Mouse (Mus musculus) gastrocnemius, adult 2 months (tissue): ENCODE measurements around the gene Hnf1a. TPM values are rescaled to one million over a fixed set of nuclear protein-coding genes. Genes with fewer than 3 reads are reported as not detected.
"Not testable (repeated sequence)": the region's sequence is repeated elsewhere in the genome, so short reads cannot be mapped to it uniquely, and the experiment has no call there.

Experiments
- DNase-seq: peaks from one replicate; pipeline ENCODE4 v3.0.0; 2022
- H3K27ac ChIP-seq: fragments of 200-600 bp; 2 replicates; pipeline ENCODE4 v1.8.1; 2022; ENCODE audit warnings: mild to moderate bottlenecking
- H3K4me3 ChIP-seq: fragments of 200-600 bp; 2 replicates; pipeline ENCODE4 v1.8.1; 2022; ENCODE audit warnings: mild to moderate bottlenecking, moderate library complexity
- CTCF ChIP-seq: fragments of 200-600 bp; IDR thresholded peaks from 2 replicates; pipeline ENCODE4 v1.8.1; 2022; ENCODE audit warnings: antibody characterized with exemption, mild to moderate bottlenecking, moderate library complexity
- intact Hi-C: fragments of 180-260 bp; cut with DNase I; formaldehyde crosslinking; loops from one replicate; pipeline ENCODE4 v1.15.1; 2025
- total RNA-seq, 2 experiments: library from RNA; stranded (reverse); gene quantifications; 2 replicates each; pipeline ENCODE4 v1.2.3; 2021

Gene Hnf1a
- total RNA-seq, 2 experiments from 2014 or later: not detected

GRCm38 (mm10) chr5:114950669-114951068, 20.2 kb downstream of the Hnf1a start:
- Histone ChIP-seq H3K4me3 (no peak overlapping the region), H3K27ac (no peak overlapping the region)
- intact Hi-C loops: no loop called here
- TF ChIP-seq CTCF: no peak
- no peak for DNase-seq

- Histone ChIP-seq H3K4me3 (no peak overlapping the region), H3K27ac (no peak overlapping the region)
- DNase-seq: no peak
- TF ChIP-seq CTCF: no peak
- intact Hi-C loops: no loop called here
Observed at GRCm38 (mm10) chr5:114949812-114950211, 21.1 kb downstream of the Hnf1a start.

- H3K27ac ChIP-seq: no peak overlapping the region
- intact Hi-C loops: no loop called here
- H3K4me3 ChIP-seq: no peak overlapping the region
- DNase-seq: no peak
- TF ChIP-seq CTCF: no peak
Observed at GRCm38 (mm10) chr5:114949316-114949715, 21.6 kb downstream of the Hnf1a start.

- intact Hi-C loops: no loop called here
- no peak for DNase-seq
- Histone ChIP-seq H3K27ac (no peak overlapping the region), H3K4me3 (no peak overlapping the region)
- TF ChIP-seq CTCF: no peak
Observed at GRCm38 (mm10) chr5:114948891-114949290, 22.0 kb downstream of the Hnf1a start.

GRCm38 (mm10) chr5:114945072-114945471, 25.8 kb downstream of the Hnf1a start:
- TF ChIP-seq CTCF: no peak
- intact Hi-C loops: no loop called here
- H3K4me3 ChIP-seq: no peak overlapping the region
- H3K27ac ChIP-seq: no peak overlapping the region
- DNase-seq: no peak

- no peak for DNase-seq
- no peak for TF ChIP-seq CTCF
- peak overlapping the region; percentile 80 for H3K4me3 ChIP-seq
- intact Hi-C loops: no loop called here
- H3K27ac ChIP-seq: peak overlapping the region; percentile 91; the same call in 1 of the 2 replicates
Observed at GRCm38 (mm10) chr5:114942766-114943130, 28.1 kb downstream of the Hnf1a start.

GRCm38 (mm10) chr5:114942074-114942765, 28.7 kb downstream of the Hnf1a start, which contains the start of gene 2210016L21Rik:
TSS of gene 2210016L21Rik (plus strand) at chr5:114942158.
- peak; percentile 87 for DNase-seq
- Histone ChIP-seq H3K4me3 (peak within 1 kb of the TSS; percentile 80), H3K27ac (peak within 1 kb of the TSS; percentile 91)
- intact Hi-C loops: no loop called here
- peak; percentile 12; the same call in 1 of the 2 replicates for TF ChIP-seq CTCF

GRCm38 (mm10) chr5:114941138-114941537, 29.8 kb downstream of the Hnf1a start:
- intact Hi-C loops, H3K4me3 ChIP-seq, DNase-seq, H3K27ac ChIP-seq: not testable (repeated sequence)
- TF ChIP-seq CTCF: peak; percentile 24; the same call in 1 of the 2 replicates

GRCm38 (mm10) chr5:114935838-114936237, 35.1 kb downstream of the Hnf1a start:
- TF ChIP-seq CTCF: no peak
- intact Hi-C loops: no loop called here
- no peak for DNase-seq

GRCm38 (mm10) chr5:114933206-114933605, 37.7 kb downstream of the Hnf1a start:
- DNase-seq: no peak
- Histone ChIP-seq H3K4me3 (no peak overlapping the region), H3K27ac (no peak overlapping the region)
- intact Hi-C loops: no loop called here
- no peak for TF ChIP-seq CTCF

More at GRCm38 (mm10) chr5:114935838-114936237, 35.1 kb downstream of the Hnf1a start:
- no peak overlapping the region for H3K27ac ChIP-seq
- no peak overlapping the region for H3K4me3 ChIP-seq

GRCm38 (mm10) chr5:114931626-114932025, 39.3 kb downstream of the Hnf1a start:
- Histone ChIP-seq H3K4me3 (no peak overlapping the region), H3K27ac (no peak overlapping the region)
- no peak for DNase-seq
- intact Hi-C loops: no loop called here
- no peak for TF ChIP-seq CTCF

- H3K4me3 ChIP-seq: no peak overlapping the region
- no peak for TF ChIP-seq CTCF
- intact Hi-C loops: no loop called here
- no peak overlapping the region for H3K27ac ChIP-seq
- no peak for DNase-seq
Observed at GRCm38 (mm10) chr5:114926753-114927152, 44.1 kb downstream of the Hnf1a start.

- TF ChIP-seq CTCF: no peak
- no peak for DNase-seq
- H3K4me3 ChIP-seq: no peak overlapping the region
- intact Hi-C loops: no loop called here
- no peak overlapping the region for H3K27ac ChIP-seq
Observed at GRCm38 (mm10) chr5:114926153-114926684, 44.7 kb downstream of the Hnf1a start.
